24 mouse cellular contexts compared by ENCODE assay signal in the genomic region with DNA sequence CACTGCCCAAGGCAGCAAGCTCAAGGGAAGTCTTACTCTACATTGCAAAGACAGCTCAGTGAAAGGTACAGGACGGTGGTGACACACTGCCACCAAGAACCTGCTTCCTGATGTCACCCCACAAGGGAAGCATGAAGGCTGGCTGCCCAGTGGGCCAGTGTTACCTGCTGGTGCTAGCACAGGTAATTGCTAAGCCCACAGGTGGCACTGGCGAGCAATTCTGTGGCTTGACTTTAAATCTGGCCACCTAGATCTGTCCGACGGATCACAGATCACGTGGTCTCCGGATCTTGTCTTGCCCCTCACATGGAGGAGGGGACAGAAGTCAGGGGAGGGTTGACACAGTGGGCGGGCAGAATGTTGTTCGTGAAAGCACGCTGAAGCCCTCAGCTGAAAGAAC.
DNase-seq lines count a peak whose midpoint lies in the region; ATAC-seq and TF ChIP-seq lines count a peak whose summit lies in the region.
"Had no signal": no experiment of that assay in that cellular context is flagged by ENCODE, and none has a peak within 500 bp of the region (broad histone marks: within the 10 kb centered on the region; RNA-seq: fewer than 3 reads in every experiment).

No protein-coding gene starts in this region.

- H3K4me1 ChIP-seq in liver, postnatal 0 days (ENCODE audit: insufficient read depth) = no peaks in the 10 kb centered on the region
- H3K4me1 ChIP-seq in liver, embryonic 12.5 days = no peaks in the 10 kb centered on the region
- H3K4me1 ChIP-seq: forebrain, embryonic 12.5 days; heart, embryonic 10.5 days had no signal

- no peak overlapping the region for H3K9ac ChIP-seq in liver, postnatal 0 days (replicated peaks)
- H3K9ac ChIP-seq in liver, embryonic 12.5 days = no peak overlapping the region
- H3K9ac ChIP-seq: embryonic facial prominence, embryonic 15.5 days; forebrain, embryonic 12.5 days; hindbrain, embryonic 13.5 days; midbrain, embryonic 12.5 days had no signal

- no peak overlapping the region for H3K4me2 ChIP-seq in liver, postnatal 0 days (ENCODE audit: low read depth, low read length)
- no peak overlapping the region for H3K4me2 ChIP-seq in liver, embryonic 12.5 days
- H3K4me2 ChIP-seq: embryonic facial prominence, embryonic 15.5 days; forebrain, embryonic 12.5 days; hindbrain, embryonic 13.5 days; midbrain, embryonic 12.5 days had no signal

- no peak for ATAC-seq in liver, postnatal 0 days
- no peak for ATAC-seq in liver, embryonic 12.5 days

- peak; percentile 39 to 52 for DNase-seq in cerebellum, postnatal 14 days
- DNase-seq in cerebellum, postnatal 4 days (ENCODE audit: low spot score in 2 of 2) = no peak
- no peak for DNase-seq in liver, postnatal 0 days
- peak; percentile 17 to 23 for DNase-seq in lung, adult 18-20 months
- DNase-seq in lung, postnatal 4 days = peak; percentile 17 to 34
- no peak for DNase-seq in ovary, postnatal 10 days (ENCODE audit: low spot score)
- DNase-seq in heart, postnatal 36 days = no peak
- DNase-seq: adrenal gland, postnatal 36 days; cerebellum, adult 9-10 months; embryo, embryonic 11 days; gastrocnemius, postnatal 25 days; heart, postnatal 10 days; layer of hippocampus, postnatal 36 days; left cerebral cortex, postnatal 4 days; right cerebral cortex, postnatal 25 days; thymus, postnatal 36 days had no signal

- H3K27me3 ChIP-seq in liver, postnatal 0 days (ENCODE audit: insufficient read depth, low read length) = no peaks in the 10 kb centered on the region
- no peaks in the 10 kb centered on the region for H3K27me3 ChIP-seq in liver, embryonic 12.5 days (replicated peaks)
- H3K27me3 ChIP-seq: CH12.LX; embryonic facial prominence, embryonic 15.5 days had no signal

- intact Hi-C loops in heart, postnatal 36 days (cut with DNase I) = no loop called here

- no peak overlapping the region for H3K4me3 ChIP-seq in liver, postnatal 0 days (ENCODE audit: low read depth, low read length)
- no peak overlapping the region for H3K4me3 ChIP-seq in liver, embryonic 12.5 days
- H3K4me3 ChIP-seq: embryonic facial prominence, embryonic 15.5 days; forebrain, embryonic 12.5 days; heart, embryonic 10.5 days; hindbrain, embryonic 13.5 days; midbrain, embryonic 12.5 days had no signal

- 31% methylated on average over 9 of the region's 9 CpGs for WGBS in liver, postnatal 0 days (ENCODE audit: insufficient replicate concordance)
- 40% methylated on average over 9 of the region's 9 CpGs for WGBS in liver, embryonic 12.5 days (ENCODE audit: insufficient replicate concordance)

- H3K27ac ChIP-seq in liver, postnatal 0 days (ENCODE audit: low read depth) = no peak overlapping the region
- no peak overlapping the region for H3K27ac ChIP-seq in liver, embryonic 12.5 days
- H3K27ac ChIP-seq: embryonic facial prominence, embryonic 15.5 days; forebrain, embryonic 12.5 days; heart, embryonic 10.5 days; hindbrain, embryonic 13.5 days; macrophage; midbrain, embryonic 12.5 days had no signal

- no peak for TF ChIP-seq EP300 in liver, postnatal 0 days (IDR thresholded peaks at IDR 0.05; ENCODE audit: low read depth)

- no peaks in the 10 kb centered on the region for H3K9me3 ChIP-seq in liver, postnatal 0 days (ENCODE audit: low read length)
- H3K9me3 ChIP-seq in liver, embryonic 12.5 days (replicated peaks) = no peaks in the 10 kb centered on the region
- H3K9me3 ChIP-seq: embryonic facial prominence, embryonic 15.5 days; forebrain, embryonic 12.5 days; heart, embryonic 10.5 days; hindbrain, embryonic 13.5 days; midbrain, embryonic 12.5 days had no signal

- TF ChIP-seq CTCF in liver, postnatal 0 days (IDR thresholded peaks at IDR 0.05; ENCODE audit: low read depth) = peak; percentile 21; the same call in 1 of the 2 replicates

- no peaks in the 10 kb centered on the region for H3K36me3 ChIP-seq in liver, postnatal 0 days (replicated peaks; ENCODE audit: insufficient read depth, low read length)
- H3K36me3 ChIP-seq in liver, embryonic 12.5 days = no peaks in the 10 kb centered on the region
- H3K36me3 ChIP-seq: embryonic facial prominence, embryonic 15.5 days; forebrain, embryonic 12.5 days; heart, embryonic 10.5 days; hindbrain, embryonic 13.5 days; midbrain, embryonic 12.5 days had no signal

Comparison
In these comparisons a context has a peak if more than half of its experiments do, and no peak if none do; other contexts are left out.
1. DNase-seq: peak in cerebellum, postnatal 14 days (2 of 2), lung, adult 18-20 months (2 of 2) and lung, postnatal 4 days (2 of 2); none in cerebellum, postnatal 4 days (0 of 2), liver, postnatal 0 days (single experiment), ovary, postnatal 10 days (single experiment) and heart, postnatal 36 days (0 of 2).